ENCODE assay signal across 8 mouse cellular contexts in genomic region chr2:23067552-23068369, GRCm38 (mm10). TPM values are rescaled to one million over a fixed set of nuclear protein-coding genes. Genes with fewer than 3 reads are reported as not detected.
A peak's percentile ranks its signal among the peaks of the same experiment; 100 is the strongest.
DNase-seq lines count a peak whose midpoint lies in the region; ATAC-seq and TF ChIP-seq lines count a peak whose summit lies in the region.

Gene Acbd5, plus strand, starts transcription at chr2:23068167.

- peak within 1 kb of the TSS; percentile 60 to 91 for H3K4me3 ChIP-seq in MEL (ENCODE audit: control insufficient read depth in 1 of 2, insufficient read depth in 1 of 2, low read depth in 2 of 2, low read length in 2 of 2)
- peak within 1 kb of the TSS; percentile 89 for H3K4me3 ChIP-seq in cerebellum, adult 2 months (replicated peaks; ENCODE audit: insufficient read depth, low read depth, low read length)
- peak within 1 kb of the TSS; percentile 58 for H3K4me3 ChIP-seq in forebrain, postnatal 0 days (ENCODE audit: low read depth, low read length)
- H3K4me3 ChIP-seq in lung, embryonic 15.5 days = peak within 1 kb of the TSS; percentile 62

- 3% methylated on average over 34 of the region's 34 CpGs for WGBS in cerebellum, adult 2 months
- WGBS in forebrain, postnatal 0 days = 2% methylated on average over 34 of the region's 34 CpGs
- WGBS in lung, embryonic 15.5 days = 2% methylated on average over 34 of the region's 34 CpGs

- no peaks in the 10 kb centered on the region for H3K27me3 ChIP-seq in MEL (ENCODE audit: control insufficient read depth in 1 of 2, insufficient read depth in 2 of 2, low read length in 2 of 2)
- H3K27me3 ChIP-seq in cerebellum, adult 2 months (ENCODE audit: control insufficient read depth, insufficient read depth, low read length) = no peaks in the 10 kb centered on the region
- H3K27me3 ChIP-seq in forebrain, postnatal 0 days (ENCODE audit: insufficient read depth, low read length) = no peaks in the 10 kb centered on the region
- no peaks in the 10 kb centered on the region for H3K27me3 ChIP-seq in lung, embryonic 15.5 days

- peaks cover 2 to 4% of the 10 kb centered on the region in 2 experiments; a peak in 1 of 4 replicates for H3K4me1 ChIP-seq in MEL (ENCODE audit: control insufficient read depth in 1 of 2, insufficient read depth in 2 of 2, low read length in 2 of 2)
- H3K4me1 ChIP-seq in cerebellum, adult 2 months (ENCODE audit: control insufficient read depth, insufficient read depth, low read length) = no peaks in the 10 kb centered on the region
- peaks cover 4% of the 10 kb centered on the region; the same call in 1 of the 2 replicates for H3K4me1 ChIP-seq in forebrain, postnatal 0 days (ENCODE audit: insufficient read depth)
- no peaks in the 10 kb centered on the region for H3K4me1 ChIP-seq in lung, embryonic 15.5 days

- H3K9me3 ChIP-seq in MEL (replicated peaks; ENCODE audit: insufficient read depth, low read length) = no peaks in the 10 kb centered on the region
- no peaks in the 10 kb centered on the region for H3K9me3 ChIP-seq in forebrain, postnatal 0 days (ENCODE audit: low read length)
- no peaks in the 10 kb centered on the region for H3K9me3 ChIP-seq in lung, embryonic 15.5 days

- H3K79me2 ChIP-seq in MEL (ENCODE audit: control insufficient read depth, insufficient read depth, low read length, poor library complexity) = no peaks in the 10 kb centered on the region; the same call in 1 of the 2 replicates

- peak in 1 of 2 experiments; percentile 48; a peak in 1 of 4 replicates for TF ChIP-seq EP300 in MEL (IDR thresholded peaks at IDR 0.05; ENCODE audit: low read depth in 1 of 2, low read length in 2 of 2)

- peak within 1 kb of the TSS; percentile 98 for H3K4me2 ChIP-seq in forebrain, postnatal 0 days (ENCODE audit: low read depth)
- peak within 1 kb of the TSS; percentile 93 for H3K4me2 ChIP-seq in lung, embryonic 15.5 days

- peak within 1 kb of the TSS; percentile 83 for H3K9ac ChIP-seq in MEL (ENCODE audit: control insufficient read depth, low read depth, low read length, poor library complexity, severe bottlenecking)
- peak within 1 kb of the TSS; percentile 86 for H3K9ac ChIP-seq in forebrain, postnatal 0 days
- H3K9ac ChIP-seq in lung, embryonic 15.5 days = peak within 1 kb of the TSS; percentile 78

- H3K36me3 ChIP-seq in MEL (ENCODE audit: control insufficient read depth in 1 of 2, insufficient read depth in 2 of 2, low read length in 2 of 2) = peaks cover 0 to 2% of the 10 kb centered on the region in 2 experiments; a peak in 2 of 4 replicates
- H3K36me3 ChIP-seq in forebrain, postnatal 0 days (ENCODE audit: insufficient read depth) = no peaks in the 10 kb centered on the region
- H3K36me3 ChIP-seq in lung, embryonic 15.5 days = no peaks in the 10 kb centered on the region

- DNase-seq in MEL (ENCODE audit: low read depth, low spot score) = peak; percentile 98
- DNase-seq in cerebellum, adult 2 months = peak; percentile 96 to 98
- peak; percentile 97 for DNase-seq in forebrain, postnatal 0 days
- peak; percentile 94 for DNase-seq in heart, postnatal 4 days
- DNase-seq in layer of hippocampus, adult 8-10 months (ENCODE audit: low spot score in 2 of 2) = peak; percentile 94 to 95
- DNase-seq in ovary, adult 18-20 months (ENCODE audit: low spot score) = peak; percentile 94
- DNase-seq in thymus, postnatal 0 days (ENCODE audit: low spot score) = peak; percentile 98

- ATAC-seq in forebrain, postnatal 0 days = peak; percentile 97
- peak; percentile 97 for ATAC-seq in lung, embryonic 15.5 days (ENCODE audit: borderline replicate concordance, extremely low read depth, low FRiP score, low TSS enrichment)

- TF ChIP-seq CTCF in MEL (IDR thresholded peaks at IDR 0.05 in 2 of 3, conservative IDR thresholded peaks at IDR 0.05 in 1 of 3; ENCODE audit: control insufficient read depth in 1 of 3, insufficient read depth in 1 of 3, low read depth in 2 of 3, low read length in 3 of 3, poor library complexity in 1 of 3, severe bottlenecking in 1 of 3) = no peak
- no peak for TF ChIP-seq CTCF in cerebellum, adult 2 months (IDR thresholded peaks at IDR 0.05; ENCODE audit: borderline replicate concordance, insufficient read depth, low read depth, low read length)
- TF ChIP-seq CTCF in forebrain, postnatal 0 days (IDR thresholded peaks at IDR 0.05; ENCODE audit: low read depth) = no peak

- TF ChIP-seq RAD21 in MEL (IDR thresholded peaks at IDR 0.05; ENCODE audit: low read depth, low read length) = no peak

- peak within 1 kb of the TSS; percentile 91 for H3K27ac ChIP-seq in MEL (ENCODE audit: control insufficient read depth, low read depth, low read length)
- peak within 1 kb of the TSS; percentile 91 for H3K27ac ChIP-seq in cerebellum, adult 2 months (ENCODE audit: insufficient read depth, low read length)
- peak within 1 kb of the TSS; percentile 96 for H3K27ac ChIP-seq in forebrain, postnatal 0 days (ENCODE audit: low read depth, low read length)
- peak within 1 kb of the TSS; percentile 93 for H3K27ac ChIP-seq in lung, embryonic 15.5 days

- TF ChIP-seq POLR2A in MEL (IDR thresholded peaks at IDR 0.05; ENCODE audit: control insufficient read depth in 1 of 2, insufficient read depth in 1 of 2, low read depth in 1 of 2, low read length in 2 of 2, poor library complexity in 1 of 2) = peak in 1 of 2 experiments; percentile 95; a peak in 3 of 4 replicates
- peak; percentile 79; the same call in 1 of the 2 replicates for TF ChIP-seq POLR2A in cerebellum, adult 2 months (IDR thresholded peaks at IDR 0.05; ENCODE audit: borderline replicate concordance, insufficient read depth, low read length)

TF ChIP-seq in MEL, 35 proteins besides CTCF, POLR2A, EP300 and RAD21 (continues in another document):
- TF ChIP-seq UBTF (IDR thresholded peaks at IDR 0.05; ENCODE audit: borderline replicate concordance, insufficient read depth, low read depth, low read length) (no peak), MXI1 (IDR thresholded peaks at IDR 0.05; ENCODE audit: low read depth, low read length) (peak; percentile 47), SIN3A (IDR thresholded peaks at IDR 0.05; ENCODE audit: low read length) (peak; percentile 98), TAL1 (IDR thresholded peaks at IDR 0.05; ENCODE audit: low read length) (no peak), ELF1 (IDR thresholded peaks at IDR 0.05; ENCODE audit: low read depth, low read length) (peak; percentile 100), RCOR1 (IDR thresholded peaks at IDR 0.05; ENCODE audit: low read depth, low read length) (no peak), SMC3 (IDR thresholded peaks at IDR 0.05; ENCODE audit: low read depth, low read length) (no peak), MYC (IDR thresholded peaks at IDR 0.05; ENCODE audit: low read depth, low read length) (peak; percentile 63), POLR2AphosphoS2 (IDR thresholded peaks at IDR 0.05; ENCODE audit: low read length) (peak; percentile 93), USF1 (IDR thresholded peaks at IDR 0.05; ENCODE audit: low read depth, low read length) (peak; percentile 5; the same call in 1 of the 2 replicates), POLR2AphosphoS5 (IDR thresholded peaks at IDR 0.05; ENCODE audit: borderline replicate concordance, low read depth, low read length) (peak; percentile 80; the same call in 1 of the 2 replicates), ZNF384 (IDR thresholded peaks at IDR 0.05; ENCODE audit: low read depth, low read length) (no peak), TCF12 (IDR thresholded peaks at IDR 0.05; ENCODE audit: low read depth, low read length) (peak; percentile 69), MAZ (IDR thresholded peaks at IDR 0.05; ENCODE audit: low read depth, low read length) (peak; percentile 84), MAFK (IDR thresholded peaks at IDR 0.05; ENCODE audit: borderline replicate concordance, low read depth, low read length) (no peak), TBP (IDR thresholded peaks at IDR 0.05; ENCODE audit: low read depth, low read length) (peak; percentile 95), MYB (IDR thresholded peaks at IDR 0.05; ENCODE audit: low read depth, low read length) (no peak), NRF1 (IDR thresholded peaks at IDR 0.05; ENCODE audit: insufficient read depth, low read depth, low read length, poor library complexity, severe bottlenecking) (peak; percentile 51; the same call in 1 of the 2 replicates), CHD1 (IDR thresholded peaks at IDR 0.05; ENCODE audit: low read depth, low read length) (no peak; the same call in 1 of the 2 replicates), KAT2A (conservative IDR thresholded peaks at IDR 0.05; ENCODE audit: low read depth, low read length) (peak; percentile 90; the same call in 1 of the 2 replicates), E2F4 (IDR thresholded peaks at IDR 0.05; ENCODE audit: borderline replicate concordance, low read depth, low read length) (no peak), BHLHE40 (IDR thresholded peaks at IDR 0.05; ENCODE audit: borderline replicate concordance, low read depth, low read length) (no peak), GABPA (IDR thresholded peaks at IDR 0.05; ENCODE audit: low read depth, low read length) (no peak), CHD2 (IDR thresholded peaks at IDR 0.05; ENCODE audit: low read length) (peak; percentile 58; the same call in 1 of the 2 replicates), MEF2A (IDR thresholded peaks at IDR 0.05; ENCODE audit: extremely low read depth, insufficient replicate concordance, low read depth, low read length, poor library complexity, severe bottlenecking) (no peak), ZMIZ1 (IDR thresholded peaks at IDR 0.05; ENCODE audit: low read depth, low read length) (peak; percentile 94), MAX (IDR thresholded peaks at IDR 0.05; ENCODE audit: low read length) (peak; percentile 71; the same call in 1 of the 2 replicates), ZC3H11A (IDR thresholded peaks at IDR 0.05; ENCODE audit: low read depth, low read length) (no peak), HCFC1 (IDR thresholded peaks at IDR 0.05; ENCODE audit: low read depth, low read length) (peak; percentile 100), USF2 (IDR thresholded peaks at IDR 0.05; ENCODE audit: borderline replicate concordance in 1 of 2, insufficient read depth in 1 of 2, low read depth in 1 of 2, low read length in 2 of 2) (no peak)

RNA-seq across cellular contexts. Expression of gene Acbd5, which starts in this region (rescaled TPM):
- total RNA-seq in MEL (2012; rRNA removed) = 6.0 and 6.3 TPM in 2 replicates
- 1 to 10 TPM in 1 of 2 experiments, not detected in 1; 6.5 TPM for polyA plus RNA-seq in MEL (2012; ENCODE audit: insufficient read depth in 1 of 2, insufficient read length in 2 of 2, low read depth in 1 of 2, low replicate concordance in 2 of 2, missing spikeins in 1 of 2)
- 49.1 and 53.8 TPM in 2 replicates for polyA plus RNA-seq in cerebellum, adult 2 months (2012; rRNA removed)
- total RNA-seq in forebrain, postnatal 0 days (2014; rRNA removed) = 49.2 and 50.1 TPM in 2 replicates
- 33.2 and 52.4 TPM in 2 replicates for polyA plus RNA-seq in forebrain, postnatal 0 days (2015; fragmentation: Nextera tagmentation; extraction: Ambion mirVana)
- total RNA-seq in heart, postnatal 4 days (2021) = 10 to 100 TPM; 24.0 to 27.1 TPM
- total RNA-seq in layer of hippocampus, adult 8-10 months (2022) = 10 to 100 TPM; 80.6 to 92.0 (median 89.1) TPM
- 30.2 and 30.7 TPM in 2 replicates for polyA plus RNA-seq in lung, embryonic 15.5 days (2015; fragmentation: Nextera tagmentation; extraction: Ambion mirVana)
- polyA plus RNA-seq in thymus, postnatal 0 days (2015; fragmentation: Nextera tagmentation; extraction: Ambion mirVana) = 28.2 and 32.4 TPM in 2 replicates

Comparison
In these comparisons a context has a peak if more than half of its experiments do, and no peak if none do; other contexts are left out.
1. Peak in every context shown above with its lines: DNase-seq, ATAC-seq, H3K4me3 ChIP-seq and H3K27ac ChIP-seq.